ENCODE assay signal across 32 mouse cellular contexts in genomic region chr8:3655526-3655925, GRCm38 (mm10). TPM values are rescaled to one million over a fixed set of nuclear protein-coding genes. Genes with fewer than 3 reads are reported as not detected.
DNase-seq lines count a peak whose midpoint lies in the region; ATAC-seq and TF ChIP-seq lines count a peak whose summit lies in the region.
"Had no signal": no experiment of that assay in that cellular context is flagged by ENCODE, and none has a peak within 500 bp of the region (broad histone marks: within the 10 kb centered on the region; RNA-seq: fewer than 3 reads in every experiment).

TSS of gene Retn (plus strand) at chr8:3655770.

- DNase-seq in kidney, adult 2 months: no peak
- no peak for DNase-seq in urinary bladder, adult 2 months (ENCODE audit: low spot score)
- DNase-seq in urinary bladder, adult 18-20 months (ENCODE audit: low spot score in 2 of 2): no peak
- DNase-seq in adrenal gland, postnatal 36 days: no peak
- no peak for DNase-seq in midbrain, embryonic 14.5 days
- DNase-seq in spleen, postnatal 36 days (ENCODE audit: low spot score in 2 of 2): no peak
- DNase-seq: cerebellum, adult 11 months; cerebellum, adult 9-10 months; cerebellum, postnatal 36 days; gastrocnemius, postnatal 25 days; heart, adult 18-20 months; heart, postnatal 4 days; kidney, adult 11 months; layer of hippocampus, adult 9-11 months; liver, postnatal 0 days; lung, postnatal 4 days; right cerebral cortex, postnatal 25 days; thymus, postnatal 36 days had no signal

- H3K36me3 ChIP-seq in kidney, adult 2 months (ENCODE audit: control insufficient read depth, insufficient read depth, low read length): no peaks in the 10 kb centered on the region
- no peaks in the 10 kb centered on the region for H3K36me3 ChIP-seq in kidney, embryonic 14.5 days (ENCODE audit: control insufficient read depth, insufficient read depth, low read length)
- no peaks in the 10 kb centered on the region for H3K36me3 ChIP-seq in midbrain, embryonic 14.5 days (ENCODE audit: control insufficient read depth, insufficient read depth, low read length)
- no peaks in the 10 kb centered on the region for H3K36me3 ChIP-seq in forebrain, embryonic 15.5 days
- H3K36me3 ChIP-seq: heart, embryonic 12.5 days; hindbrain, embryonic 13.5 days; midbrain, embryonic 13.5 days; neural tube, embryonic 15.5 days had no signal

- H3K9ac ChIP-seq in kidney, embryonic 14.5 days (ENCODE audit: low read depth, low read length): no peak within 1 kb of the TSS
- no peak within 1 kb of the TSS for H3K9ac ChIP-seq in midbrain, embryonic 14.5 days (replicated peaks; ENCODE audit: low read length)
- H3K9ac ChIP-seq in forebrain, embryonic 15.5 days (replicated peaks): no peak within 1 kb of the TSS
- H3K9ac ChIP-seq: heart, embryonic 12.5 days; liver, postnatal 0 days; neural tube, embryonic 15.5 days had no signal

- H3K27ac ChIP-seq in kidney, adult 2 months (ENCODE audit: insufficient read depth, low read depth, low read length): no peak within 1 kb of the TSS
- no peak within 1 kb of the TSS for H3K27ac ChIP-seq in kidney, embryonic 14.5 days (ENCODE audit: low read depth, low read length)
- H3K27ac ChIP-seq in midbrain, embryonic 14.5 days (replicated peaks; ENCODE audit: low read depth, low read length): no peak within 1 kb of the TSS
- H3K27ac ChIP-seq in forebrain, embryonic 15.5 days (replicated peaks): no peak within 1 kb of the TSS
- H3K27ac ChIP-seq: forebrain, embryonic 13.5 days; hindbrain, embryonic 13.5 days; kidney, postnatal 0 days; midbrain, embryonic 13.5 days; neural tube, embryonic 15.5 days had no signal

- no peak for TF ChIP-seq POLR2A in kidney, adult 2 months (IDR thresholded peaks at IDR 0.05; ENCODE audit: low read depth, low read length)

- no peaks in the 10 kb centered on the region for H3K9me3 ChIP-seq in kidney, embryonic 14.5 days (ENCODE audit: control insufficient read depth, low read length)
- H3K9me3 ChIP-seq in midbrain, embryonic 14.5 days (ENCODE audit: control insufficient read depth, low read length): no peaks in the 10 kb centered on the region
- no peaks in the 10 kb centered on the region for H3K9me3 ChIP-seq in forebrain, embryonic 15.5 days
- H3K9me3 ChIP-seq: forebrain, embryonic 13.5 days; heart, embryonic 12.5 days; hindbrain, embryonic 13.5 days; megakaryocyte, embryonic 14.5 days; midbrain, embryonic 13.5 days; neural tube, embryonic 15.5 days had no signal

- no peaks in the 10 kb centered on the region for H3K27me3 ChIP-seq in kidney, adult 2 months (replicated peaks; ENCODE audit: control insufficient read depth, insufficient read depth, low read length)
- no peaks in the 10 kb centered on the region for H3K27me3 ChIP-seq in kidney, embryonic 14.5 days (ENCODE audit: control insufficient read depth, insufficient read depth, low read length)
- H3K27me3 ChIP-seq in midbrain, embryonic 14.5 days (ENCODE audit: control insufficient read depth, insufficient read depth, low read length): no peaks in the 10 kb centered on the region
- no peaks in the 10 kb centered on the region for H3K27me3 ChIP-seq in forebrain, embryonic 15.5 days
- H3K27me3 ChIP-seq: forebrain, embryonic 13.5 days; hindbrain, embryonic 13.5 days; midbrain, embryonic 13.5 days; neural tube, embryonic 15.5 days had no signal

- TF ChIP-seq CTCF in kidney, adult 2 months (conservative IDR thresholded peaks at IDR 0.05; ENCODE audit: insufficient read depth, insufficient read length, low read depth, low read length): no peak

- H3K4me2 ChIP-seq in kidney, embryonic 14.5 days (replicated peaks; ENCODE audit: low read depth, low read length): no peak within 1 kb of the TSS
- no peak within 1 kb of the TSS for H3K4me2 ChIP-seq in midbrain, embryonic 14.5 days (ENCODE audit: low read length)
- no peak within 1 kb of the TSS for H3K4me2 ChIP-seq in forebrain, embryonic 15.5 days (replicated peaks)
- H3K4me2 ChIP-seq: heart, embryonic 12.5 days; liver, embryonic 11.5 days; neural tube, embryonic 15.5 days had no signal

- H3K4me3 ChIP-seq in kidney, adult 2 months (ENCODE audit: insufficient read depth, low read depth, low read length): no peak within 1 kb of the TSS
- H3K4me3 ChIP-seq in kidney, embryonic 14.5 days (ENCODE audit: low read length): no peak within 1 kb of the TSS
- no peak within 1 kb of the TSS for H3K4me3 ChIP-seq in midbrain, embryonic 14.5 days (replicated peaks; ENCODE audit: low read depth, low read length)
- no peak within 1 kb of the TSS for H3K4me3 ChIP-seq in forebrain, embryonic 15.5 days
- H3K4me3 ChIP-seq: forebrain, embryonic 13.5 days; heart, embryonic 12.5 days; hindbrain, embryonic 13.5 days; midbrain, embryonic 13.5 days; neural tube, embryonic 15.5 days had no signal

- no peak for ATAC-seq in kidney, embryonic 14.5 days (ENCODE audit: low FRiP score, low TSS enrichment)
- ATAC-seq in midbrain, embryonic 14.5 days (ENCODE audit: low FRiP score, low TSS enrichment): no peak
- no peak for ATAC-seq in forebrain, embryonic 15.5 days (replicated peaks)
- ATAC-seq: forebrain, embryonic 13.5 days; liver, postnatal 0 days; midbrain, embryonic 13.5 days had no signal

- 74% methylated on average over 3 of the region's 3 CpGs for WGBS in kidney, adult 2 months
- 78% methylated on average over 3 of the region's 3 CpGs for WGBS in kidney, embryonic 14.5 days
- WGBS in midbrain, embryonic 14.5 days: 78% methylated on average over 3 of the region's 3 CpGs
- 81% methylated on average over 3 of the region's 3 CpGs for WGBS in forebrain, embryonic 15.5 days

- no peaks in the 10 kb centered on the region for H3K4me1 ChIP-seq in kidney, adult 2 months (ENCODE audit: control insufficient read depth, insufficient read depth, low read length)
- H3K4me1 ChIP-seq in kidney, embryonic 14.5 days (ENCODE audit: control insufficient read depth, insufficient read depth, low read length): peaks cover 6% of the 10 kb centered on the region; the same call in 1 of the 2 replicates
- peaks cover 8% of the 10 kb centered on the region; the same call in 1 of the 2 replicates for H3K4me1 ChIP-seq in midbrain, embryonic 14.5 days (ENCODE audit: control insufficient read depth, insufficient read depth, low read length)
- H3K4me1 ChIP-seq in forebrain, embryonic 15.5 days: 0 out of 2 replicates have a peak, but pooled peaks cover 5% of the 10 kb centered on the region
- H3K4me1 ChIP-seq: heart, embryonic 12.5 days had no signal

RNA-seq across cellular contexts. Expression of gene Retn, which starts in this region (rescaled TPM):
- polyA plus RNA-seq in kidney, adult 2 months (2012; rRNA removed): 47.2 and 76.9 TPM in 2 replicates
- polyA plus RNA-seq in kidney, embryonic 14.5 days (2014; fragmentation: Nextera tagmentation; extraction: Ambion mirVana): 0.46 and 0.73 TPM in 2 replicates
- polyA plus RNA-seq in urinary bladder, adult 2 months (2012; rRNA removed): 53.8 and 69.7 TPM in 2 replicates
- 100 to 1,000 TPM in 1 of 2 experiments, 10 to 100 TPM in 1; 89.6 to 156 TPM for total RNA-seq in adrenal gland, postnatal 36 days (2021)
- 0.70 TPM in 1 of 2 replicates, not detected in the other for polyA plus RNA-seq in midbrain, embryonic 14.5 days (2014; fragmentation: Nextera tagmentation; extraction: Ambion mirVana)
- polyA plus RNA-seq in forebrain, embryonic 15.5 days (2015; fragmentation: Nextera tagmentation; extraction: Ambion mirVana): 0.42 TPM in 1 of 2 replicates, not detected in the other
- total RNA-seq: heart, postnatal 4 days had no signal
- polyA plus RNA-seq: embryonic facial prominence, embryonic 11.5 days; heart, embryonic 12.5 days; heart, postnatal 0 days; limb, embryonic 11.5 days; liver, postnatal 0 days; stomach, embryonic 16.5 days had no signal

Comparison
In these comparisons a context has a peak if more than half of its experiments do, and no peak if none do; other contexts are left out.
1. RNA of gene Retn (polyA plus RNA-seq): 53.8 to 69.7 TPM in urinary bladder, adult 2 months and 47.2 to 76.9 TPM in kidney, adult 2 months; 0.46 to 0.73 TPM in kidney, embryonic 14.5 days, 0.42 TPM in forebrain, embryonic 15.5 days and 0.70 TPM in midbrain, embryonic 14.5 days; every median in the first group is over 10 times any median in the second.